Mouse (Mus musculus) layer of hippocampus, adult 2 months (tissue): Measurements from ENCODE around the gene Gm10447. TPM values are rescaled to one million over a fixed set of nuclear protein-coding genes. Genes with fewer than 3 reads are reported as not detected.

Experiments used
- DNase-seq, 2 experiments: peaks; one replicate each; pipeline ENCODE4 v3.0.0; 2022; ENCODE audit warnings: low spot score in 2 of 2
- H3K27ac ChIP-seq: fragments of 200-600 bp; 2 replicates; pipeline ENCODE4 v1.8.1; 2022
- H3K4me3 ChIP-seq: fragments of 200-600 bp; 2 replicates; pipeline ENCODE4 v1.8.1; 2022; ENCODE audit warnings: mild to moderate bottlenecking
- CTCF ChIP-seq: fragments of 200-600 bp; conservative IDR thresholded peaks from 2 replicates; pipeline ENCODE4 v1.8.1; 2022; ENCODE audit warnings: antibody characterized with exemption, mild to moderate bottlenecking, moderate library complexity
- total RNA-seq, 2 experiments: library from RNA; stranded (reverse); gene quantifications; 2 replicates each; pipeline ENCODE4 v1.2.3; 2021

Gm10447 gene
- total RNA-seq, 2 experiments from 2014 or later, result 0.20 to 0.26 TPM

DNA sequence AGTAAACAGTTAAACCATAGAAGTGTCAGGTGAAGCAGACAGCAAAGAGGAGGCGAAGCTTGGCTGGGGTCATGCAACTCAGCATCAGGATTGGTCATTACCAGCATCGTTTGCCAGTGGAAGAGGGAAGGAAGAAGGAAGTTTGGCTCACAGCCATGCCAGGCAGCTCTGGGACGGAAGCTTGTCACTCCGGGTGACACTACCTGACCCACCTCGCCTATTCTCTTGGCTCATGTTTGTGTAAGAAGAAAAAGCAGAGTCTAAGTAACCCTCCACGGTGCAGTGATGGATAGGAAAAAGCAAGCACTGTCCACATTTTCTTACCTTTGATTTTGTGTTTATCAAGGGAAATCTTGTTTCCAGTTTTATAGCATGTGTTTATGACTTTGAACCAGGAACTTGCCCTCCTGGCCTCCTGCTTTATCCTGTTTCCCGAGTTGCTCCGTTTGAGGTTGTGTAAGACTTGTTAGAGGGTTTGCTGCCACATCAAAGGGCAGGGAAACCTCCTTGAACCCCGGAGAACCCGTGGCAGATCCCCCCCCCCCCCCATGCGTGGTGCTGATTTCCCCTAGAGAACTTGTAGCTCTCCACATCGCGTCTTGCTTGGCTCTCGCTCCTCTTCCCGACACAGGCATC is 6.7 kb downstream of the Gm10447 start:
- DNase-seq, result no peak
- Histone ChIP-seq H3K27ac (no peak overlapping the region), H3K4me3 (no peak overlapping the region)
- no peak for TF ChIP-seq CTCF

DNA sequence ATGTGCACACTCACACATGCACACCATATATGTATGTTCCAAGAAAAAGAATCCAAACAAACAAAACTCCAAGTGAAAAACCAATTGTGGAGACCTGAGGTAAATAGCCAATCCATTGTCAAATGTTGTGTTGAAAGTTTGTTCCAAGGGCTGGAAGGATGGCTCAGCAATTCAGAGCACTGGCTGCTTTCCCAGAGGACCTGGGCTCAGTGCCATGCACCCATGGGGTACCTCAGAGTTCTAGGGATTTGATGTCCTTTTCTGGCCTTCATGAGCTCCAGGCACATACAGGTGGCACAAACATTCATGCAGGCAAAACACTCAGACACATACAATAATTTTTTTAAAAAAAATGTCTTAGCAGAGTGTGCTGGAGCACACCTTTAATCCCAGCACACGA is 8.4 kb downstream of the Gm10447 start:
- Histone ChIP-seq H3K4me3 (no peak overlapping the region), H3K27ac (no peak overlapping the region)
- no peak for DNase-seq
- TF ChIP-seq CTCF, result no peak

DNA sequence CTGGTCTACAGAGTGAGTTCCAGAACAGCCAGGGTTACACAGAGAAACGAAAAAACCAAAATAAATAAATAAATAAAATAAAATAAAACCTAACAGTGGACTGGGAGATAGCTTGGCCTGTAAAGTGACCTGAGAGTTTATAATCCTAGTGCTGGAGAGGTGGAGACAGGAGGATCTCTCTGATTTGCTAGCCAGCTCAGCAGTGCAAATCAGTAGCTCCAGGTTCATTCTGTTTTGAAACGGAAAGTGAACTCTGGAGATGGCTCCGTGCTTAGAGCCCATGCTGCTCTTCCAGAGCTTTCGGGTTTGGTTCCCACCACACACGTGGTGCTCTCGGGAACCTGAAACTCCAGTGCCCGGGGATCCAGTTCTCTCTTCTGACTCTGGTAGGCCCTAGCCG is 8.9 kb downstream of the Gm10447 start:
- no peak for TF ChIP-seq CTCF
- no peak overlapping the region for H3K27ac ChIP-seq
- no peak for DNase-seq
- H3K4me3 ChIP-seq, result no peak overlapping the region

DNA sequence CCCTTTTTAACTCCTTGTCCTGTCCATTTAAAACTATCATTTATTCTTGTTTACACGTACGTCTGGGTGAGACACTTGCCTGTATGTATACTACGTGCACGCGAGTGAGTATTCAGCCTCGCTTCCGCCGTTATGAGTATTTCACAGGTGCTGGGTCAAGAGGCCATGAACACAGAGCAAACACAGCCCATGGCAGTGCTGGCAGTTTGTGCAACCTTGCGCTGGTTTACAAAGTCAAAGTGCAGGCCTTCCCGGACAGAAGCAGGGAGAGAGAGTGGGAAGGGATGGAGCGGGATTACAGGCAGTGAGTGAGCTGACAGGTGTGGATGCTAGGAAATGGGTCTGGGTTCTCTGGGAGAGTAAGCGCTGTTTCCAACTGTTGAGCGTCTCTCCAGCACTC is 10.7 kb downstream of the Gm10447 start:
- no peak overlapping the region for H3K4me3 ChIP-seq
- no peak for DNase-seq
- TF ChIP-seq CTCF, result no peak
- H3K27ac ChIP-seq, result no peak overlapping the region

DNA sequence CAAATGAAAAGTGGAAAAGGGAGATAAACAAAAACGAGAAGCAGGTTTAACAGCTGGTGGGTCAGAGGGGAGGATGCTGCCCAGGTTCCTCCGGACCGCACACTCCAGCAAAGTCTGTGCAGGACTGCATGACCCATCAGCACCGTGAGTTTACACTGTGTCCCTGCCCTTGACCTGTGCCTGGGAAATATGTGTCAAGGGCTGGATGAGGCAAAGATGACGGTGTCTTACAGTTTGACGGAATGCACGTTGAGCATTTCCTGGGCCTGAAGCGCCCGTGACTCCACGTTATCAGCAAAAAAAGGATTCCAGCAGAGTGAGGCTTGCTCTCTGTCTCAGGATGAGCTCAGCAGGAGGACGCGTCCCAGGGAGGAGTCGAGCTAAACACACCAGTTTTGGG is 11.3 kb downstream of the Gm10447 start:
- no peak for DNase-seq
- no peak for TF ChIP-seq CTCF
- Histone ChIP-seq H3K4me3 (no peak overlapping the region), H3K27ac (no peak overlapping the region)

DNA sequence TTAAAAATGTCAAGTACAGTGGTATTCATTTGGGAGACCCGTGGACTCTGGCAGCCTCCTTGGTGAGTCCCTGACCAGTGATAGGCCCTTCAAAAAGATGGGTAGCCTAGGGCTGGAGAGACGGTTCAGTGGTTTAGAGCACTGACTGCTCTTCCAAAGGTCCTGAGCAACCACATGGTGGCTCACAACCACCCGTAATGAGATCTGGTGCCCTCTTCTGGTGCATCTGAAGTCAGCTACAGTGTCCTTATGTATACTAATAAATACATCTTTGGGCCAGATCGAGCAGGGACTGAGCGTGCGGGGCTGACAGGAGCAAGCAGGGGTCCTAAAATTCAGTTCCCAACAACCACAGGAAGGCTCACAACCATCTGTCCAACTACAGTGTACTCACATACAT is 13.0 kb downstream of the Gm10447 start:
- H3K4me3 ChIP-seq, result no peak overlapping the region
- H3K27ac ChIP-seq, result no peak overlapping the region
- TF ChIP-seq CTCF, result peak; percentile 79
- DNase-seq, result peak in 1 of 2 experiments; percentile 35

DNA sequence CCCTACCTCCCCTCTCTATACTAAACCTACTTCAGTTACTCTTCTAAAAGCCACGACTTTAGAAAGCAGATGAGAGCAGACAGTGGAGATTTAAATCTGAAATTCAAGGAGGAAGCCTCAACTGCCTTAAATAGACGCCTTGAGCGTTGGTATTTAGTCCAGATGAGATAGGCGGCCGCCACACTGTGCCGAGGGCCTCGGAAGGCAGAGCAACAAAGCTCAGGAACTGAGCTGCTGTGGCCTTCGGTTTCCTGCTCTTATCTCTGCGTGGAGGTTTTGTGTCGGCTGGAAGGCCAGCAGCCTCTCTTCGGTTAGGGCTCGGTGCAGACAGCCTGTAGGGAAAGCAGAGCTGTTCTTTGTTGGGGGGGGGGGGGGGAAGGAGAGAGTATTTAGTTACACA is 15.0 kb downstream of the Gm10447 start:
- DNase-seq, result no peak
- H3K27ac ChIP-seq, result no peak overlapping the region
- H3K4me3 ChIP-seq, result no peak overlapping the region
- no peak for TF ChIP-seq CTCF

DNA sequence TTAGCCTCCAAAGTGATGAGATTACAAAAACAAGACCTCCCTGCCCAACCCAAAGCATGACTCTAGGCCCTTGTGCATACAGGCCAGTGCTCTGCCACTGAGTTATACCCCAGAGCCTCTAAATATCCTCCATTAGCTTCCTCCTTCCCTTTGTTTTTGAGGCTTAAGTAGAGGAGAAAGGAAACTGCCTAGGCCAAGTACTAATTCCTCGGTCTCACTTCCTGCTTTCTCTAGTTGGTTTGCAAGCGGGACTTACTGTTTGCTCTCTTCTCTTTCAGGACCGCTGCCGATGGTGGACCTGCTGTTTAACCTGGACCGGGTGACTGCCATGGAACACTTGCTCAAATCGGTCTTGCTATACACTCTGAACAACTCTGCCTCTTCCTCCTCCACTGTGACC is 20.6 kb downstream of the Gm10447 start:
- no peak overlapping the region for H3K4me3 ChIP-seq
- DNase-seq, result no peak
- no peak for TF ChIP-seq CTCF
- H3K27ac ChIP-seq, result no peak overlapping the region

DNA sequence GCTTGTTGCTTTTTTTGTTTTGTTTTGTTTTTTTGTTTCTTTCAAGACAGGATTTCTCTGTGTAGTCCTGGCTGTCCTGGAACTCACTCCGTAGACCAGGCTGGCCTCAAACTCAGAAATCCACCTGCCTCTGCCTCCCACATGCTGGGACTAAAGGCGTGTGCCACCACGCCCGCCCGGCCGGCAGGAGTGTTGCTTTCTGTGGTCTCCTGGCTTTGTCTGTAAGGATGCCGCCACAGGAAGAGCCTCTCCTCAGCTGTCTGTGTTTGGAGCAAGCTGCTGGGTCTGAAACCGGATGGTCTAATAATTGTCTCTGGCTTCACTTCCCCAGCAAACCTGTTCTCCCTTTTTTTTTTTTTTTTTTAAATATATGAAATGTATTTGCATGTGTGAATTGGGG is 21.4 kb downstream of the Gm10447 start:
- Histone ChIP-seq H3K27ac (no peak overlapping the region), H3K4me3 (no peak overlapping the region)
- no peak for TF ChIP-seq CTCF
- no peak for DNase-seq

DNA sequence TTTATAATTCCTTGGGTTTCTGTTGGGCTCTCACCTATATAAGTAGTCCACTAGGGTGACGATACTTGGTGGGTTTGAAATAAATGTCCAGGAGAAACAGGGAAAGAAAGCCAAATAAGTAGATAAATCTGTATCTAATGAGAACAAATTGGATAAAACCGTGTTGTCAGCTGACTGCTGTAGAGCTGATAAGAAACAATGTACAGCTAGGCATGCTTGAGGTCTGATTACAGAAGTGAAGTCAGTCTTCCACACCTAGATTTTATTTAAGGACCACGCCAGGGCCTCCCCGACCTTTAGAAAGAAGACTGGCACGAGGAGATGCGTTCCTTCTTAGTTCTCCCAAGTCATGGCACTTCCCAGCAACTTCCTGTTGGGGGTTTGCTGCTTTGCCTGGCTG is 23.9 kb downstream of the Gm10447 start:
- H3K4me3 ChIP-seq, result no peak overlapping the region
- no peak for DNase-seq
- no peak for TF ChIP-seq CTCF
- no peak overlapping the region for H3K27ac ChIP-seq

DNA sequence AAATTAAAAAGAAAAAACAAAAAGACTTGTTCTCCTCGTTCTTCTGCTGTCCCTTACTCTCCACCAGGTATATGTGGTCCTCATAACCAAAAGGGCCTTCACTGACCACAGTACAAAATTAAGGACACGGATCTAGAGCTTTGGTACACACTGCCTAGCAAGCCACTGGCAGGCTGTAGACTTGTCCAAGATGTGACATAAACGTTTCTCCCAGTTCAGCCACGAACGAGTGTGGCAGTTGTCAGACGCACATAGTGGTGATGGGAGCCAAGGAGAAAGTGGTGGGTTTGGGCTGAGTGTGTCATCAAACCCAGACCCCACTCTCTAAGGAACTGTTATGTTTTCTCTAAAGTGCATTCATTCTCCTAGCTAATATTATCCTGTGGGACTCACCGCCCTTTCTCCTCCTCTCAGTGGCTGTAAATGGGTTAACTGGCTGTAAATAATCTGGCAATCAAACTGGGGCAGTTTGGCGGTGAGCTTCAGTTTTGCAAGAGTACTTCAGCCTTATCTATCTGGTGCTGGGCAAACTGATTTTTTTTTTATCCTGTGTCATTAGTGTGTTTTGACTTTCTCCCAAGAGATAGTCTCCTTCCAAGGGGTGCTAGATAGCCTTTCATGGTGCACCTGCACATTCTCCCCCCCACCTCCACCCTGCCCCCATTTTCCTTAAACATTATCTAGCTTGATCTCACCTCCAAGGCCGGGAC is 25.4 kb downstream of the Gm10447 start:
- no peak for DNase-seq
- no peak for TF ChIP-seq CTCF

DNA sequence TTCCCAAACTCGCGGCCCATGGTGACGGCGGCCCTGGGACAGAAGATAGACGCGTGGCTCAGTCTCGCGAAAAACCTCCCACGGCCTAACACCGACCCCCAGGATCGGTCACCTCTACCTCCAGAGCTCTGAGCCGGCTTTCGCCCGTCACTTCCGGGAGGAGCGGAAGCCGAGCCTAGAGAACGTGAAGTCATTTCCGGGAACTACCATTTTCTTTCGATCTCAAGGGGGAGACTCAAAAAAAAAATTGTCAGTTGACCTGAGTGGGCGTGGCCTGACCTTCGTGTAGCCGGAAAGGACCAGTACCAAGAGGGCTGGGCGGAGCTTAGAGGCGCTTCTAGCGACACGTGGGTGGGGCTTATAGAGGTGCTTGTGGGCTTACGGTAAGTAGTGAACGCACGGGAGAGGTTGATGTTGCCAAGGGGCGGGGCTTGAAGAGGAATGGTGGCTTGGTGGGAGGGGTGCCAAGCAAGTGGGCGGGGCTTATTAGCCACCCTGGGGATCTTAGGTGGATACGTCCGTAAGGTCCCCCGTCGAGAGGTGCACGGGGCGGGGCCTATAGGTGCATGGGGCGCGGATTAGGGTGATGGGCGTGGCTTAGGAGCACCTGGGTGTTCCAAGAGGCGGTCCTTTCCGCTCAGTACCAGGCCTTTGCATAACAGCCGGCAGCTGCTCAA is 26.1 kb downstream of the Gm10447 start, which contains the start of the genes Uqcrq and Gdf9:
Gene Uqcrq (minus strand): TSS at position 162 of the 677 bp plus-strand sequence.
Gene Gdf9 (plus strand): TSS at position 354 of the 677 bp plus-strand sequence.
- Histone ChIP-seq H3K27ac (peak within 1 kb of the TSS; percentile 94), H3K4me3 (peak within 1 kb of the TSS; percentile 96)
- no peak for TF ChIP-seq CTCF
- DNase-seq, result peak; percentile 96 to 99

More for the DNA sequence above, 25.4 kb downstream of the Gm10447 start:
- H3K27ac ChIP-seq, result peak overlapping the region; percentile 94
- H3K4me3 ChIP-seq, result peak overlapping the region; percentile 96

DNA sequence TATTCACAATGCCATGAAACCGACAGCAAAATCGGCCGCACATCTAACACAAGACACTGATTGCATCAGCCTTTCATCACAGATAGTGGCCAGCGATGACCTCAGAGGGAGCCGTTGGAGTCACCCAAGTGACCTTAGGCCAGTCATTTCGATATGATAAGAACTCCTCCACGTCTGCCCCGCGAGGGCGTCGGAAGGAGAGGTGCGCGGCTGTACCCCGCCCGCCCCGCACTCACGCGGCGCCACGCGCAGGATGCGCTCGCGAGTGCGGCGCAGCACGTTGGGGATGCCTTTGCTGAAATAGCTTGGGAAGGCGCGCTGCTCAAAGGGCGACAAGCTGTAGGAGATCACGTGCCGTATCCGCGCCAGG is 26.6 kb downstream of the Gm10447 start:
- H3K4me3 ChIP-seq, result peak overlapping the region; percentile 96
- peak overlapping the region; percentile 94 for H3K27ac ChIP-seq
- no peak for TF ChIP-seq CTCF
- no peak for DNase-seq
